Mouse (Mus musculus): ENCODE measurements at regions not wholly inside any gene's neighbourhood (a gene's known extent, or its start where the extent isn't known, plus 50 kb on each side); places are given as distances from the start of the nearest gene placed in this dataset.

DNA sequence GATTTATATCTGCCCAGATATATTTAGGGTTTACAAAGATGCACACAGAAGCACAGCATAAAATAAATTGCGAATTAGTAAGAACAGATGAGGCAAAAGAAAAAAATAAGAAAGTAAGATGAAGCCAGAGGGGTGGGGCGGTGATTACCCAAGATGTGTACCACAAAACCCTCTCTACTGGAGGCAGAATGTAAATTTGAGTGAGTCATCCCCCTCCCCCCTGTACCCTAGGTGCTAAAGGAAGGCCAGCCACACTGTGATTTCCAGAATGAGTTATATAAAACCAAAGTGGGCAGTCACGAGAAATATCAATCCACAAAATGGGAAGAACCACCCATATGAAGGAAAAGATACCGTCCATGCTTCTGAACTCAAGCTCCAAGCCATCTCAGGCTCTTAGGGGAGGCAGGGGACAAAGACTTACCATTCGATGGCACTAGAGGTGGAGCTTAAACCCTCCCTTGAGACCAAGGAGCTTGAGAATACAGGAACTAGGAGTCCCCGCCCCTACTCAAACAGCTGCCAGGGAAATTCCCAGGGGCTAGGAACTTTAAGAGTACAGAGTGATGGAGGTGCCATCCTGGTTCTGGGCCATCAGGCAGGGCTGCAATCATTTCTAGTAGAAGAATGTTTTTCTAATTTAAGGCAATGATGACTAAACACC lies 383.8 kb downstream of the Bcor start:
- Histone ChIP-seq H3K4me3 (ENCODE audit: insufficient read depth, low read depth, low read length) (no peak overlapping the region), H3K4me1 (ENCODE audit: control insufficient read depth, insufficient read depth, low read length) (no peaks in the 10 kb centered on the region), H3K27ac (ENCODE audit: insufficient read depth, low read depth, low read length) (no peak overlapping the region)
- TF ChIP-seq POLR2A (IDR thresholded peaks at IDR 0.05; ENCODE audit: insufficient read depth, low read depth, low read length) (no peak), CTCF (IDR thresholded peaks at IDR 0.05; ENCODE audit: insufficient read depth, low read depth, low read length) (no peak)
- 80% methylated on average over 6 of the region's 6 CpGs for WGBS

DNA sequence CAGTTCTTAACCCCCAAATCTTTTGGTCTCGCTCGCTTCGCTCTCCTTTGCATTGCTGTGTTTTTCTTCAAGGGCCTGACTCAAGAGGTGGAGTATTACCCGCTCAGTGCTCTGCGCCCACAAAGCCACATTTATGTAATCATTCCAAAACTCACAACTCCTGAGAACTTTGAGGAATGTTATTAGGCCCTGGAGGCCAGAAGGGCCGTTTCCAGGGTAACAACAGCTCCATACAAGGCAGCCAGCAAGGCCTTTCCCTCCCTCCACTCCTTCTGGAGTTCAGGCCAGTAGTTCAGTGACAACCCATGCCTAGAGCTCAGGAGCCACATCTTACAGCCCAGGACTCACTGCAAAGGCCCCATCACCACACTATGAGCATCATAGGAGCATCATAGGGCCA lies 365.1 kb downstream of the Bcor start:
- WGBS = 79% methylated on average over 6 of the region's 6 CpGs

DNA sequence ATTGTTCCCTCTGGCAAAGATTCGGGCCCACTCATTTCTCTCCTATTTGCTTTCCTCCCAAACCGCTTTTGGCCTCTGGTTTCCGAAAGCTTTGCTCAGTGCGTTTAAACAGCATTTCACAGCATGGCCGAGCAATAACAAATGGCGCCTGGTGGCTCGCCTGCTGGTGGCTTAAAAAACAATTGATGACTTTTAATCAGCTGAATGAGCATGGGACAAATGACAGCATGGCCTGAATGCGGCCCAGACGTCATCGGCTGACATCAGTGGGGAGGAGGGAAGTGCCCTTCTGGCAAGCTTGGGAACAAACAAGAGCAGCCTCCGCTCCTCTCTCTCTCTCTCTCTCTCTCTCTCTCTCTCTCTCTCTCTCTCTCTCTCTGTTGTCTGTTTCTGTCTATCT lies 362.3 kb downstream of the Bcor start:
- TF ChIP-seq CTCF (IDR thresholded peaks at IDR 0.05; ENCODE audit: insufficient read depth, low read depth, low read length) (no peak), POLR2A (IDR thresholded peaks at IDR 0.05; ENCODE audit: insufficient read depth, low read depth, low read length) (no peak)
- H3K4me3 ChIP-seq (ENCODE audit: insufficient read depth, low read depth, low read length) = no peak overlapping the region
- peak overlapping the region; percentile 16; the same call in 1 of the 2 replicates for H3K27ac ChIP-seq (ENCODE audit: insufficient read depth, low read depth, low read length)
- 23% methylated on average over 10 of the region's 11 CpGs for WGBS
- H3K4me1 ChIP-seq (ENCODE audit: control insufficient read depth, insufficient read depth, low read length) = peaks cover 23% of the 10 kb centered on the region

More for the DNA sequence above, 365.1 kb downstream of the Bcor start:
- Histone ChIP-seq H3K4me1 (ENCODE audit: control insufficient read depth, insufficient read depth, low read length) (peaks cover 8% of the 10 kb centered on the region; the same call in 1 of the 2 replicates), H3K27ac (ENCODE audit: insufficient read depth, low read depth, low read length) (no peak overlapping the region), H3K4me3 (ENCODE audit: insufficient read depth, low read depth, low read length) (no peak overlapping the region)
- no peak for TF ChIP-seq CTCF (IDR thresholded peaks at IDR 0.05; ENCODE audit: insufficient read depth, low read depth, low read length)
- no peak for TF ChIP-seq POLR2A (IDR thresholded peaks at IDR 0.05; ENCODE audit: insufficient read depth, low read depth, low read length)

DNA sequence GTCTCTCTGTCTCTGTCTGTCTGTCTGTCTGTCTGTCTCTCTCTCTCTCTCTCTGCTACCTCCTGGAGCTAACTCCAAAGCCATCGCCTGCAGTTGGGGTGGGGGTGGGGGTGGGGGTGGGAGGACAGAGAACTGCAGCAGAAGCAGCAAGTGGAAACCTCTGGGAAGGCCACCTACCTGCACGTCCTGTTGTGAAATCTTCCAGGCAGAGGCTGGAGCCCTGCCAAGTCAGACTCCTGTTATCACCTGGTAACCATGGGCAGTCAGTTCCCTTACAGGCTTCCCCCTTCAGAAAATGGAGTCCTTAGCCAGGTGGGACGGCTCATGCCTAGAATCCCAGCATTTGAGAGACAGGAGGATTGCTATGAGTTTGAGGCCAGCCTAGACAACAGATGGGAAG lies 361.8 kb downstream of the Bcor start:
- Histone ChIP-seq H3K4me1 (ENCODE audit: control insufficient read depth, insufficient read depth, low read length) (peaks cover 27% of the 10 kb centered on the region), H3K27ac (ENCODE audit: insufficient read depth, low read depth, low read length) (no peak overlapping the region), H3K4me3 (ENCODE audit: insufficient read depth, low read depth, low read length) (no peak overlapping the region)
- TF ChIP-seq POLR2A (IDR thresholded peaks at IDR 0.05; ENCODE audit: insufficient read depth, low read depth, low read length) = no peak
- TF ChIP-seq CTCF (IDR thresholded peaks at IDR 0.05; ENCODE audit: insufficient read depth, low read depth, low read length) = no peak
- 42% methylated on average over 3 of the region's 3 CpGs for WGBS

DNA sequence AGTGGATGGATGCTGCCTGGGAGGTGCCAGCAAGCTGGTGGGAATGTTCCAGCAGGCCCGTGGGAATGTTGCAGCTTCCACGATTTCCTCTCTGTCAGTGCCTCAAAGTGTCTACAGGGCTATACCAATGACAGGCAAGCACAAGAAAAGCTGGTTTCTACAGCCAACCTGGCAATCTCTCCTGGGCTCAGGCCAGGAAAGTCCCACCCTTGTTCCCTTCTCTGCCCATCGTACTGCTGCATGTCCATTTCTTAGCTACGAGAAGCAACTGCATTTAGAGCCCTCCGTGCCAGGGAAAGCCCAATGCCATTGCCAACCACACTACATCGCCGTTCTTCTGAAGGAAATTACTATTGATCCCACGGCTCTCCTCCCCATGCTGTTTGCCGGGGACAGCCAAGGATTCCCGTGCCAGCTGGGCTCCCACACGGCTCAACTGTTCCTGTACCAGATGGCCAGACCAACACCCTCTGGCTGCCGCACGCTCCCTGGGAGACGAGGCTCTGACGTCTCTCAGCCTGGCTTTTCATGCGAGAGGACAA lies 359.7 kb downstream of the Bcor start:
- Histone ChIP-seq H3K27ac (ENCODE audit: insufficient read depth, low read depth, low read length) (no peak overlapping the region), H3K4me1 (ENCODE audit: control insufficient read depth, insufficient read depth, low read length) (peaks cover 34% of the 10 kb centered on the region), H3K4me3 (ENCODE audit: insufficient read depth, low read depth, low read length) (no peak overlapping the region)
- TF ChIP-seq POLR2A (IDR thresholded peaks at IDR 0.05; ENCODE audit: insufficient read depth, low read depth, low read length) (no peak), CTCF (IDR thresholded peaks at IDR 0.05; ENCODE audit: insufficient read depth, low read depth, low read length) (no peak)
- 54% methylated on average over 16 of the region's 16 CpGs for WGBS

DNA sequence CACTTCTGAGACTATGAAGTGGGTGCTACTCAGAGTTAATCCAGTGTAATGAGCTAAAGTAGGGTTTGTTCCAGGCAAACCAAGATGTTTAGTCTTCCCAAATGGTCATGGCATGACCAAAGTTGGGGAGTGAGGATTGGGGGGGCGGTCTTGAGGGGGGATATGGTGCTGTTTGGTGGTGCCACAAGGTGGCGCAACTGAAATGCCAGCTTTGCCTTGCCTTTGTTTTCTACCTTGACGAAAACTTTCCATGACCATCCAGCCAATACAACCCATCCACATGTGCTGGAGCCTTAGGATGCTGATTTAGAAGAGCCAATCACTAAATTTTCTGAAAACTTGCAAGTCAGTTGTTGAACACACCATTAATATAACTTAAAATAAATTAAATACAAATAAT lies 358.9 kb downstream of the Bcor start:
- Histone ChIP-seq H3K27ac (ENCODE audit: insufficient read depth, low read depth, low read length) (no peak overlapping the region), H3K4me3 (ENCODE audit: insufficient read depth, low read depth, low read length) (no peak overlapping the region), H3K4me1 (ENCODE audit: control insufficient read depth, insufficient read depth, low read length) (peaks cover 34% of the 10 kb centered on the region)
- 67% methylated on average over 3 of the region's 3 CpGs for WGBS
- TF ChIP-seq POLR2A (IDR thresholded peaks at IDR 0.05; ENCODE audit: insufficient read depth, low read depth, low read length) (no peak), CTCF (IDR thresholded peaks at IDR 0.05; ENCODE audit: insufficient read depth, low read depth, low read length) (no peak)

DNA sequence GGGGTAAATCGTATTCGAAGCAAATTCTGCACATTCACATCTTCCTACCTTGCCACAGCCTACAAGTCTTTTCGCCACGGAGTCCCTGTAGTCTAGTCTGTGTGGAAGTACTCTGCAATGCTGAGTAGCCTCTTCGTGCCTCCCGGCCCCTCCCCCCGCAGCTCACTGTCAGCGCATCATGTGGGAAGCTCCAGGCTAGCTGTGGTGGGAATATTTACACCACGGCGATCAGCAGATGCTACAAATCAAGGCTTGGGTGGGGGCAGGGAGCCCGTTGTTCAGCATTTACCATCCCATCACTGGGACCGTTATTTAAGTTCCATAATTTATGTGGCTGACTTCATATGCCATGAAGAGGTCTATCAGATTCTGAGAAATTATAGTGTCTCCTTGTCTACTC lies 358.5 kb downstream of the Bcor start:
- Histone ChIP-seq H3K4me3 (ENCODE audit: insufficient read depth, low read depth, low read length) (no peak overlapping the region), H3K27ac (ENCODE audit: insufficient read depth, low read depth, low read length) (no peak overlapping the region), H3K4me1 (ENCODE audit: control insufficient read depth, insufficient read depth, low read length) (peaks cover 36% of the 10 kb centered on the region)
- 60% methylated on average over 12 of the region's 12 CpGs for WGBS
- TF ChIP-seq CTCF (IDR thresholded peaks at IDR 0.05; ENCODE audit: insufficient read depth, low read depth, low read length) (no peak), POLR2A (IDR thresholded peaks at IDR 0.05; ENCODE audit: insufficient read depth, low read depth, low read length) (no peak)

DNA sequence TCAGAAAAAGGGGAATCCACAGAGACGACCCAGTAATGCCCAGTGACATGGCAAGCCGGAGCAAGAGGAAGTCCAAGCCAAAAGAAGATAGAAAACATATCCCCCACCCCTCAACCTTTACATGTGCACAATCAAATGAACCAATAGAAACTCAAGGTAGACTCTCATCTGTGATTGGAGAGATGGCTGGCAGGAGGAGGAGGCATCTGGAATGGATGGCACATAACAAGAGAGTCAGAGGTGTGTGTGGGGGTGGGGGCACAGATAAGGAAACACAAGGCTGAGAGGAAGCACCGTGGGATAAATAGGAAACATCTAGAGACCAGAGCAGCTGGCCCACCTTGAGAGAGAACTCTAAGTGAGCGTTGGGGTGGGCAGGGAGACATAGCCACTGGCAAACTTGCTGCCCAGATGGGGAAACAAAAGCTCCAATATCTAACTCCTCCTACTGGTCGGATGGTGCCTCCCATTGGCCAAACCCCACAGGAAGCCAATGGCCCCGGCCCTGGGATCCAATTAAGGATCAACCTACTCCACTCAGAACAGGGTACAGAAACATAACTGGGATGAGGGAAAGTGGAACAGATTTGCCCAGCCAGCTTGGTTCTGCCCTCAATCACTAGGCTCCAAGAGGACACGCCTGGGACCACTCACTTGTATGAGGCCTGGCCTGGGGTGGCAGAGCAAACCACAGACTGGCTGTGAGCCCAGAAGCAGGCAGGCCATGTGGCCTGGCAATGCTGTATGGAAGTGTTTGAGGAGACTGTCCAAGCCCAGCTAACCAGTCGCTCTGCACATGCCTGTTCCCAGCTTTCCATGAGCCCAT lies 357.9 kb downstream of the Bcor start:
- H3K4me3 ChIP-seq (ENCODE audit: insufficient read depth, low read depth, low read length) = no peak overlapping the region
- no peak for TF ChIP-seq POLR2A (IDR thresholded peaks at IDR 0.05; ENCODE audit: insufficient read depth, low read depth, low read length)
- no peak for TF ChIP-seq CTCF (IDR thresholded peaks at IDR 0.05; ENCODE audit: insufficient read depth, low read depth, low read length)
- WGBS = 64% methylated on average over 8 of the region's 8 CpGs
- no peak overlapping the region for H3K27ac ChIP-seq (ENCODE audit: insufficient read depth, low read depth, low read length)
- peaks cover 42% of the 10 kb centered on the region for H3K4me1 ChIP-seq (ENCODE audit: control insufficient read depth, insufficient read depth, low read length)

DNA sequence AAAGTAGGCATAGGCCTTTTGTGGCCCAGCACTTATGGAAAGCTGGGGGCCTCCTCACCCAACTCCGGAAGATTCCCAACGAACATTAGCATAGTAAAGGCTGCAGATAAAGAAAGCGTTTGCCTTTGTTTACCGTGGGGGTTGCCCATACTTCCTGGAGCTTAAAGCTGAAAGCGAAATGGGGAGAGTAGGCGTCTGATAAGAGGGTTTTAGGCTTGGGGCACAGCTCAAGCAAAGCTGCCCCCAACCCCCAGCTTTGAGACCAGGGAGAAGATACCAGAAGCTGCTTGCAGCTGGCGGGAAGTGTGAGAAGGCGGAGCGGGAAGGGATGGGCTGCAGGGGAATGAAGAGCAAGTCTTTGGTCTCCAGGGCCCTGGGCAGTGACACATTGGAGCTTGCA lies 356.9 kb downstream of the Bcor start:
- TF ChIP-seq POLR2A (IDR thresholded peaks at IDR 0.05; ENCODE audit: insufficient read depth, low read depth, low read length) = no peak
- TF ChIP-seq CTCF (IDR thresholded peaks at IDR 0.05; ENCODE audit: insufficient read depth, low read depth, low read length) = no peak
- H3K4me3 ChIP-seq (ENCODE audit: insufficient read depth, low read depth, low read length) = no peak overlapping the region
- H3K4me1 ChIP-seq (ENCODE audit: control insufficient read depth, insufficient read depth, low read length) = peaks cover 42% of the 10 kb centered on the region
- peak overlapping the region; percentile 62; the same call in 1 of the 2 replicates for H3K27ac ChIP-seq (ENCODE audit: insufficient read depth, low read depth, low read length)
- WGBS = 29% methylated on average over 9 of the region's 9 CpGs
